Mouse (Mus musculus) neural tube, embryonic 13.5 days (tissue): ENCODE results near the gene Gorab. TPM values are rescaled to one million over a fixed set of nuclear protein-coding genes. Genes with fewer than 3 reads are reported as not detected.
A peak's percentile ranks its signal among the peaks of the same experiment; 100 is the strongest.

Experiments used
- ATAC-seq: fragments of 200-750 bp; cut with Nextera tagmentation; 2 replicates; pipeline ENCODE4 v1.8.0; 2017; ENCODE audit warnings: low read depth, mild to moderate bottlenecking, moderate TSS enrichment, moderate library complexity
- H3K27ac ChIP-seq: fragments of 300-500 bp; sonication (generic); replicated peaks from 2 replicates; pipeline ENCODE4 v1.5.1; 2015; ENCODE audit warnings: moderate library complexity, mild to moderate bottlenecking, inconsistent platforms
- H3K27me3 ChIP-seq: fragments of 300-500 bp; sonication (generic); 2 replicates; pipeline ENCODE4 v1.6.1; 2015; ENCODE audit warnings: mild to moderate bottlenecking, inconsistent platforms
- H3K36me3 ChIP-seq: fragments of 300-500 bp; sonication (generic); 2 replicates; pipeline ENCODE4 v1.6.1; 2015; ENCODE audit warnings: mild to moderate bottlenecking, inconsistent platforms
- H3K4me1 ChIP-seq: fragments of 300-500 bp; sonication (generic); replicated peaks from 2 replicates; pipeline ENCODE4 v1.6.1; 2015; ENCODE audit warnings: inconsistent platforms
- H3K4me2 ChIP-seq: fragments of 300-500 bp; sonication (generic); 2 replicates; pipeline ENCODE4 v1.6.1; 2015; ENCODE audit warnings: inconsistent platforms, mild to moderate bottlenecking, moderate library complexity
- H3K4me3 ChIP-seq: fragments of 300-500 bp; sonication (generic); 2 replicates; pipeline ENCODE4 v1.5.1; 2015; ENCODE audit warnings: mild to moderate bottlenecking, inconsistent platforms
- H3K9ac ChIP-seq: fragments of 300-500 bp; sonication (generic); 2 replicates; pipeline ENCODE4 v1.6.1; 2015; ENCODE audit warnings: moderate library complexity, mild to moderate bottlenecking, inconsistent platforms
- H3K9me3 ChIP-seq: fragments of 300-500 bp; sonication (generic); 2 replicates; pipeline ENCODE4 v1.6.1; 2016; ENCODE audit warnings: inconsistent platforms
- WGBS: fragments of 180-500 bp; shearing (Covaris S2); methylation state at CpG from one replicate; pipeline ENCODE4 v1.1.7; 2015; 5-methylcytosine and 5-hydroxymethylcytosine counted together
- polyA plus RNA-seq: library from polyadenylated mRNA; unstranded; fragments of >200 nt; fragmentation: Nextera tagmentation; extraction: Ambion mirVana; gene quantifications from 2 replicates; pipeline ENCODE4 v1.2.1, GENCODE M21; 2015

The Gorab gene
- polyA plus RNA-seq, 1 experiment from 2014 or later, result 21.5 TPM

- Histone ChIP-seq H3K4me3 (no peak overlapping the region), H3K36me3 (peaks cover 12% of the 10 kb centered on the region), H3K4me2 (no peak overlapping the region), H3K9ac (no peak overlapping the region), H3K9me3 (no peaks in the 10 kb centered on the region), H3K27me3 (no peaks in the 10 kb centered on the region), H3K4me1 (no peaks in the 10 kb centered on the region), H3K27ac (no peak overlapping the region)
- no peak for ATAC-seq
- WGBS, result 82% methylated on average over 1 of the region's 1 CpGs
These were observed 22.9 kb downstream of the Gorab start for GRCm38 (mm10) chr1:163380591-163380990.

- H3K4me3 ChIP-seq, result no peak overlapping the region
- 53% methylated on average over 4 of the region's 4 CpGs for WGBS
- no peaks in the 10 kb centered on the region for H3K27me3 ChIP-seq
- no peak overlapping the region for H3K27ac ChIP-seq
- peaks cover 7% of the 10 kb centered on the region for H3K36me3 ChIP-seq
- no peaks in the 10 kb centered on the region for H3K9me3 ChIP-seq
- no peak overlapping the region for H3K4me2 ChIP-seq
- ATAC-seq, result no peak
- H3K4me1 ChIP-seq, result no peaks in the 10 kb centered on the region
- H3K9ac ChIP-seq, result no peak overlapping the region
These were observed 23.4 kb downstream of the Gorab start for GRCm38 (mm10) chr1:163380072-163380471.

- H3K4me1 ChIP-seq, result no peaks in the 10 kb centered on the region
- no peaks in the 10 kb centered on the region for H3K36me3 ChIP-seq
- H3K9ac ChIP-seq, result no peak overlapping the region
- H3K27ac ChIP-seq, result no peak overlapping the region
- H3K27me3 ChIP-seq, result no peaks in the 10 kb centered on the region
- H3K9me3 ChIP-seq, result no peaks in the 10 kb centered on the region
- H3K4me2 ChIP-seq, result no peak overlapping the region
- H3K4me3 ChIP-seq, result no peak overlapping the region
- ATAC-seq, result no peak
- WGBS, result 66% methylated on average over 6 of the region's 6 CpGs
These were observed 25.5 kb downstream of the Gorab start for GRCm38 (mm10) chr1:163377924-163378323.

- no peak overlapping the region for H3K27ac ChIP-seq
- WGBS, result 79% methylated on average over 6 of the region's 6 CpGs
- no peaks in the 10 kb centered on the region for H3K4me1 ChIP-seq
- H3K9ac ChIP-seq, result no peak overlapping the region
- no peak overlapping the region for H3K4me3 ChIP-seq
- H3K27me3 ChIP-seq, result no peaks in the 10 kb centered on the region
- ATAC-seq, result no peak
- no peak overlapping the region for H3K4me2 ChIP-seq
- H3K36me3 ChIP-seq, result no peaks in the 10 kb centered on the region
- no peaks in the 10 kb centered on the region for H3K9me3 ChIP-seq
These were observed 26.5 kb downstream of the Gorab start for GRCm38 (mm10) chr1:163376818-163377581.

- Histone ChIP-seq H3K4me1 (no peaks in the 10 kb centered on the region), H3K9me3 (no peaks in the 10 kb centered on the region), H3K27me3 (no peaks in the 10 kb centered on the region), H3K9ac (no peak overlapping the region), H3K36me3 (no peaks in the 10 kb centered on the region), H3K4me3 (no peak overlapping the region), H3K4me2 (no peak overlapping the region), H3K27ac (no peak overlapping the region)
- no peak for ATAC-seq
- 71% methylated on average over 5 of the region's 5 CpGs for whole genome bisulfite sequencing
These were observed 29.0 kb downstream of the Gorab start for GRCm38 (mm10) chr1:163374455-163374854.

- no peak overlapping the region for H3K9ac ChIP-seq
These were observed 41.3 kb downstream of the Gorab start for GRCm38 (mm10) chr1:163362202-163362601.

GRCm38 (mm10) chr1:163361376-163361775 is 42.1 kb downstream of the Gorab start:
- H3K27me3 ChIP-seq, result no peaks in the 10 kb centered on the region
- H3K4me3 ChIP-seq, result no peak overlapping the region
- H3K36me3 ChIP-seq, result no peaks in the 10 kb centered on the region
- 81% methylated on average over 5 of the region's 5 CpGs for WGBS
- H3K9ac ChIP-seq, result no peak overlapping the region
- no peak for ATAC-seq
- H3K9me3 ChIP-seq, result no peaks in the 10 kb centered on the region
- no peaks in the 10 kb centered on the region for H3K4me1 ChIP-seq
- no peak overlapping the region for H3K4me2 ChIP-seq
- H3K27ac ChIP-seq, result no peak overlapping the region

More at GRCm38 (mm10) chr1:163362202-163362601, 41.3 kb downstream of the Gorab start:
- Histone ChIP-seq H3K9me3 (no peaks in the 10 kb centered on the region), H3K36me3 (no peaks in the 10 kb centered on the region), H3K27me3 (no peaks in the 10 kb centered on the region), H3K4me3 (no peak overlapping the region), H3K4me2 (no peak overlapping the region), H3K27ac (no peak overlapping the region), H3K4me1 (no peaks in the 10 kb centered on the region)
- ATAC-seq, result no peak
- 82% methylated on average over 8 of the region's 8 CpGs for WGBS

GRCm38 (mm10) chr1:163360796-163361195 is 42.7 kb downstream of the Gorab start:
- ATAC-seq, result no peak
- Histone ChIP-seq H3K27me3 (no peaks in the 10 kb centered on the region), H3K4me1 (no peaks in the 10 kb centered on the region), H3K4me3 (no peak overlapping the region), H3K27ac (no peak overlapping the region), H3K4me2 (no peak overlapping the region), H3K36me3 (no peaks in the 10 kb centered on the region), H3K9me3 (no peaks in the 10 kb centered on the region), H3K9ac (no peak overlapping the region)
- WGBS, result 77% methylated on average over 6 of the region's 6 CpGs

GRCm38 (mm10) chr1:163359521-163359920 is 43.9 kb downstream of the Gorab start:
- Histone ChIP-seq H3K27me3 (no peaks in the 10 kb centered on the region), H3K36me3 (no peaks in the 10 kb centered on the region)
- 92% methylated on average over 3 of the region's 3 CpGs for WGBS

GRCm38 (mm10) chr1:163358165-163358564 is 45.3 kb downstream of the Gorab start:
- Histone ChIP-seq H3K27ac (no peak overlapping the region), H3K9me3 (no peaks in the 10 kb centered on the region), H3K4me1 (no peaks in the 10 kb centered on the region), H3K4me3 (no peak overlapping the region), H3K4me2 (no peak overlapping the region), H3K36me3 (no peaks in the 10 kb centered on the region), H3K27me3 (no peaks in the 10 kb centered on the region), H3K9ac (no peak overlapping the region)
- no peak for ATAC-seq
- WGBS, result 74% methylated on average over 7 of the region's 7 CpGs

More at GRCm38 (mm10) chr1:163359521-163359920, 43.9 kb downstream of the Gorab start:
- Histone ChIP-seq H3K4me2 (no peak overlapping the region), H3K27ac (no peak overlapping the region), H3K9me3 (no peaks in the 10 kb centered on the region), H3K4me1 (no peaks in the 10 kb centered on the region), H3K4me3 (no peak overlapping the region), H3K9ac (no peak overlapping the region)
- no peak for ATAC-seq

- Histone ChIP-seq H3K27me3 (no peaks in the 10 kb centered on the region), H3K27ac (no peak overlapping the region), H3K9ac (no peak overlapping the region), H3K4me2 (no peak overlapping the region), H3K36me3 (no peaks in the 10 kb centered on the region), H3K9me3 (no peaks in the 10 kb centered on the region), H3K4me3 (no peak overlapping the region), H3K4me1 (no peaks in the 10 kb centered on the region)
- WGBS, result 41% methylated on average over 6 of the region's 6 CpGs
- ATAC-seq, result peak; percentile 19; the same call in 1 of the 2 replicates
These were observed 45.7 kb downstream of the Gorab start for GRCm38 (mm10) chr1:163357733-163358132.

GRCm38 (mm10) chr1:163356167-163356566 is 47.3 kb downstream of the Gorab start:
- Histone ChIP-seq H3K27ac (no peak overlapping the region), H3K9ac (no peak overlapping the region), H3K9me3 (no peaks in the 10 kb centered on the region), H3K4me2 (no peak overlapping the region), H3K27me3 (no peaks in the 10 kb centered on the region), H3K4me1 (no peaks in the 10 kb centered on the region), H3K4me3 (no peak overlapping the region), H3K36me3 (no peaks in the 10 kb centered on the region)
- 53% methylated on average over 4 of the region's 4 CpGs for WGBS
- no peak for ATAC-seq

- H3K9ac ChIP-seq, result no peak overlapping the region
- H3K4me1 ChIP-seq, result no peaks in the 10 kb centered on the region
- WGBS, result 18% methylated on average over 3 of the region's 3 CpGs
- H3K27me3 ChIP-seq, result no peaks in the 10 kb centered on the region
- H3K9me3 ChIP-seq, result no peaks in the 10 kb centered on the region
- no peak overlapping the region for H3K4me2 ChIP-seq
- no peak for ATAC-seq
- H3K4me3 ChIP-seq, result no peak overlapping the region
- no peak overlapping the region for H3K27ac ChIP-seq
- H3K36me3 ChIP-seq, result no peaks in the 10 kb centered on the region
These were observed 47.8 kb downstream of the Gorab start for GRCm38 (mm10) chr1:163355626-163356156.
